Mouse (Mus musculus): Measurements from ENCODE around the gene Pak1ip1. TPM values are rescaled to one million over a fixed set of nuclear protein-coding genes. Genes with fewer than 3 reads are reported as not detected.
A peak's percentile ranks its signal among the peaks of the same experiment; 100 is the strongest.

The Pak1ip1 gene
- polyA plus RNA-seq, 1 experiment from 2014 or later: 70.1 TPM

- ATAC-seq (no peak), DNase-seq (ENCODE audit: low read depth, low spot score) (no peak)
- in situ Hi-C loops (cut with MboI; ENCODE audit: low pct_unique_long_range_greater_than_20kb): no loop called here
- POLR2A ChIA-PET: no interaction called here
- CTCF ChIA-PET: no interaction called here
- no peak for TF ChIP-seq CTCF (IDR thresholded peaks at IDR 0.05)
- H3K27me3 ChIP-seq: no peaks in the 10 kb centered on the region
Measured at GRCm38 (mm10) chr13:41022099-41022498, 21.3 kb downstream of the Pak1ip1 start.

GRCm38 (mm10) chr13:41030098-41030497 lies 29.3 kb downstream of the Pak1ip1 start:
- ChIA-PET CTCF (no interaction called here), POLR2A (no interaction called here)
- no peak for TF ChIP-seq CTCF (IDR thresholded peaks at IDR 0.05)
- in situ Hi-C loops (cut with MboI; ENCODE audit: low pct_unique_long_range_greater_than_20kb): no loop called here
- no peaks in the 10 kb centered on the region for H3K27me3 ChIP-seq
- DNase-seq (ENCODE audit: low read depth, low spot score) (no peak), ATAC-seq (no peak)

- ATAC-seq (no peak), DNase-seq (ENCODE audit: low read depth, low spot score) (no peak)
- H3K27me3 ChIP-seq: peaks cover 5% of the 10 kb centered on the region
- POLR2A ChIA-PET: interaction anchor here (1.0 kb wide), 1 partner anchor 10 kb away, joined by 3 read pairs; no protein-coding TSS in a partner anchor
- TF ChIP-seq CTCF (IDR thresholded peaks at IDR 0.05): no peak
- in situ Hi-C loops (cut with MboI; ENCODE audit: low pct_unique_long_range_greater_than_20kb): no loop called here
- CTCF ChIA-PET: interaction anchor here (1.6 kb wide), 1 partner anchor 19 kb away, joined by 3 read pairs; no protein-coding TSS in a partner anchor
Measured at GRCm38 (mm10) chr13:41042511-41042910, 41.7 kb downstream of the Pak1ip1 start.

GRCm38 (mm10) chr13:41045901-41046300 lies 45.1 kb downstream of the Pak1ip1 start:
- TF ChIP-seq CTCF (IDR thresholded peaks at IDR 0.05): no peak
- H3K27me3 ChIP-seq: peaks cover 6% of the 10 kb centered on the region
- DNase-seq (ENCODE audit: low read depth, low spot score) (no peak), ATAC-seq (no peak)
- ChIA-PET CTCF (no interaction called here), POLR2A (no interaction called here)
- in situ Hi-C loops (cut with MboI; ENCODE audit: low pct_unique_long_range_greater_than_20kb): no loop called here

GRCm38 (mm10) chr13:41047280-41047679 lies 46.5 kb downstream of the Pak1ip1 start:
- peaks cover 15% of the 10 kb centered on the region for H3K27me3 ChIP-seq
- TF ChIP-seq CTCF (IDR thresholded peaks at IDR 0.05): peak; percentile 21
- in situ Hi-C loops (cut with MboI; ENCODE audit: low pct_unique_long_range_greater_than_20kb): no loop called here
- DNase-seq (ENCODE audit: low read depth, low spot score) (no peak), ATAC-seq (no peak)
- ChIA-PET POLR2A (interaction anchor here (1.0 kb wide), 1 partner anchor 30 kb away, joined by 4 read pairs; no protein-coding TSS in a partner anchor), CTCF (no interaction called here)

GRCm38 (mm10) chr13:41051965-41052364 lies 51.1 kb downstream of the Pak1ip1 start:
- no peak for TF ChIP-seq CTCF (IDR thresholded peaks at IDR 0.05)
- DNase-seq (ENCODE audit: low read depth, low spot score): no peak
- no peak for ATAC-seq
- peaks cover 42% of the 10 kb centered on the region for H3K27me3 ChIP-seq
- in situ Hi-C loops (cut with MboI; ENCODE audit: low pct_unique_long_range_greater_than_20kb): no loop called here
- POLR2A ChIA-PET: no interaction called here
- CTCF ChIA-PET: no interaction called here

Other genes starting within 250 kb of the Pak1ip1 start
- gene Gcnt2, start 141.3 kb upstream of the Pak1ip1 start, polyA plus RNA-seq (2021): 71.2 TPM
- gene Tmem14c, start 15.3 kb downstream of the Pak1ip1 start, polyA plus RNA-seq (2021): 129 TPM
- 0.05 TPM for gene Mak, start 78.7 kb downstream of the Pak1ip1 start, polyA plus RNA-seq (2021)
- not detected for gene Gcm2, start 110.0 kb downstream of the Pak1ip1 start, polyA plus RNA-seq (2021)
- not detected for gene Sycp2l, start 113.3 kb downstream of the Pak1ip1 start, polyA plus RNA-seq (2021)
- not detected for gene Elovl2, start 219.4 kb downstream of the Pak1ip1 start, polyA plus RNA-seq (2021)
- gene Smim13, start 248.8 kb downstream of the Pak1ip1 start, polyA plus RNA-seq (2021): 10.8 TPM

Data from Patski (cell line).